Mouse (Mus musculus): Measurements from ENCODE around the gene G3bp1. TPM values are rescaled to one million over a fixed set of nuclear protein-coding genes. Genes with fewer than 3 reads are reported as not detected.

Gene G3bp1
- polyA plus RNA-seq, 2 experiments from 2014 or later = 62.4 to 65.3 TPM

Other genes with a start within 250 kb of the G3bp1 start
- gene Fat2, start 133.1 kb upstream of the G3bp1 start, polyA plus RNA-seq (2017; shearing (Covaris generic)) = not detected
- not detected for gene Sparc, start 46.5 kb upstream of the G3bp1 start, polyA plus RNA-seq (2017; shearing (Covaris generic))
- gene Atox1, start 8.4 kb upstream of the G3bp1 start, polyA plus RNA-seq (2017; shearing (Covaris generic)) = 100 to 1,000 TPM; 224 to 229 TPM
- gene Glra1, start 138.5 kb downstream of the G3bp1 start, polyA plus RNA-seq (2017; shearing (Covaris generic)) = not detected

Data from activated CD4-positive, CD25-positive, alpha-beta regulatory T cell, adult 4 months (primary cell).